Mouse (Mus musculus): ENCODE measurements around the gene Timm23. TPM values are rescaled to one million over a fixed set of nuclear protein-coding genes. Genes with fewer than 3 reads are reported as not detected.
"Not testable (repeated sequence)": the region's sequence is repeated elsewhere in the genome, so short reads cannot be mapped to it uniquely, and the experiment has no call there.

The Timm23 gene
- polyA plus RNA-seq, 1 experiment: 17.5 TPM

- TF ChIP-seq GATA1 (IDR thresholded peaks at IDR 0.05; ENCODE audit: low read length) (no peak), TAL1 (IDR thresholded peaks at IDR 0.05; ENCODE audit: low read length) (no peak)
- peaks cover 12% of the 10 kb centered on the region for H3K9me3 ChIP-seq (ENCODE audit: control insufficient read depth, low read length)
- peaks cover 44% of the 10 kb centered on the region for H3K36me3 ChIP-seq (ENCODE audit: control insufficient read depth)
- no peaks in the 10 kb centered on the region for H3K27me3 ChIP-seq (ENCODE audit: control insufficient read depth)
- peaks cover 65% of the 10 kb centered on the region for H3K4me1 ChIP-seq (ENCODE audit: control insufficient read depth)
- H3K4me3 ChIP-seq (replicated peaks): peak overlapping the region; percentile 17
Observed at GRCm38 (mm10) chr14:32144734-32145133, 57.0 kb downstream of the Timm23 start.

- H3K4me3 ChIP-seq (replicated peaks): no peak within 1 kb of the TSS
- H3K4me1 ChIP-seq (ENCODE audit: control insufficient read depth): peaks cover 60% of the 10 kb centered on the region
- TF ChIP-seq TAL1 (IDR thresholded peaks at IDR 0.05; ENCODE audit: low read length) (no peak), GATA1 (IDR thresholded peaks at IDR 0.05; ENCODE audit: low read length) (no peak)
- H3K27me3 ChIP-seq (ENCODE audit: control insufficient read depth): no peaks in the 10 kb centered on the region
- peaks cover 38% of the 10 kb centered on the region for H3K36me3 ChIP-seq (ENCODE audit: control insufficient read depth)
- H3K9me3 ChIP-seq (ENCODE audit: control insufficient read depth, low read length): no peaks in the 10 kb centered on the region
Observed at GRCm38 (mm10) chr14:32141723-32142122, 60.0 kb downstream of the Timm23 start, which contains the start of gene Msmb. Gene Msmb, plus strand, starts transcription at chr14:32142023.

- H3K27me3 ChIP-seq (ENCODE audit: control insufficient read depth): no peaks in the 10 kb centered on the region
- H3K9me3 ChIP-seq (ENCODE audit: control insufficient read depth, low read length): no peaks in the 10 kb centered on the region
- peaks cover 59% of the 10 kb centered on the region for H3K4me1 ChIP-seq (ENCODE audit: control insufficient read depth)
- H3K36me3 ChIP-seq (ENCODE audit: control insufficient read depth): peaks cover 38% of the 10 kb centered on the region
- no peak overlapping the region for H3K4me3 ChIP-seq (replicated peaks)
- no peak for TF ChIP-seq GATA1 (IDR thresholded peaks at IDR 0.05; ENCODE audit: low read length)
- no peak for TF ChIP-seq TAL1 (IDR thresholded peaks at IDR 0.05; ENCODE audit: low read length)
Observed at GRCm38 (mm10) chr14:32140359-32140965, 61.2 kb downstream of the Timm23 start.

- H3K4me3 ChIP-seq (replicated peaks); H3K27me3 ChIP-seq (ENCODE audit: control insufficient read depth); H3K9me3 ChIP-seq (ENCODE audit: control insufficient read depth, low read length): not testable (repeated sequence)
- Histone ChIP-seq H3K4me1 (ENCODE audit: control insufficient read depth) (peaks cover 67% of the 10 kb centered on the region), H3K36me3 (ENCODE audit: control insufficient read depth) (peaks cover 14% of the 10 kb centered on the region)
Observed at GRCm38 (mm10) chr14:32136467-32136866, 65.2 kb downstream of the Timm23 start.

- Histone ChIP-seq H3K9me3 (ENCODE audit: control insufficient read depth, low read length) (no peaks in the 10 kb centered on the region), H3K4me3 (replicated peaks) (no peak overlapping the region), H3K27me3 (ENCODE audit: control insufficient read depth) (no peaks in the 10 kb centered on the region), H3K4me1 (ENCODE audit: control insufficient read depth) (peaks cover 65% of the 10 kb centered on the region), H3K36me3 (ENCODE audit: control insufficient read depth) (no peaks in the 10 kb centered on the region)
- no peak for TF ChIP-seq GATA1 (IDR thresholded peaks at IDR 0.05; ENCODE audit: low read length)
- TF ChIP-seq TAL1 (IDR thresholded peaks at IDR 0.05; ENCODE audit: low read length): peak; percentile 35; the same call in 2 of the 3 replicates
Observed at GRCm38 (mm10) chr14:32134293-32134692, 67.4 kb downstream of the Timm23 start.

- H3K27me3 ChIP-seq (ENCODE audit: control insufficient read depth): peaks cover 7% of the 10 kb centered on the region
- H3K36me3 ChIP-seq (ENCODE audit: control insufficient read depth): no peaks in the 10 kb centered on the region
- H3K9me3 ChIP-seq (ENCODE audit: control insufficient read depth, low read length): no peaks in the 10 kb centered on the region
- H3K4me3 ChIP-seq (replicated peaks): no peak overlapping the region
- TF ChIP-seq GATA1 (IDR thresholded peaks at IDR 0.05; ENCODE audit: low read length) (no peak; the same call in 1 of the 2 replicates), TAL1 (IDR thresholded peaks at IDR 0.05; ENCODE audit: low read length) (peak; percentile 38; the same call in 1 of the 3 replicates)
- H3K4me1 ChIP-seq (ENCODE audit: control insufficient read depth): peaks cover 65% of the 10 kb centered on the region
Observed at GRCm38 (mm10) chr14:32131836-32132235, 69.9 kb downstream of the Timm23 start.

Other genes with a start within 250 kb of the Timm23 start
- gene Galnt15, start 172.9 kb downstream of the Timm23 start, polyA plus RNA-seq (2012): not detected in 2 replicates
- 0.84 and 0.94 TPM in 2 replicates for gene Oxnad1, start 116.5 kb downstream of the Timm23 start, polyA plus RNA-seq (2012)
- 4.4 and 8.2 TPM in 2 replicates for gene Dph3, start 116.2 kb downstream of the Timm23 start, polyA plus RNA-seq (2012)
- not detected in 2 replicates for gene Msmb, start 59.9 kb downstream of the Timm23 start, polyA plus RNA-seq (2012)
- gene Ncoa4, start 42.0 kb downstream of the Timm23 start, polyA plus RNA-seq (2012): 6.9 and 7.6 TPM in 2 replicates
- 0.39 and 0.68 TPM in 2 replicates for gene Parg, start 51 bp upstream of the Timm23 start, polyA plus RNA-seq (2012)
- not detected in 2 replicates for gene Ogdhl, start 120.1 kb upstream of the Timm23 start, polyA plus RNA-seq (2012)
- gene 1700024G13Rik, start 186.5 kb upstream of the Timm23 start, polyA plus RNA-seq (2012): not detected in 2 replicates

Data from erythroblast, embryonic 14.5 days (primary cell).